ENCODE assay signal across 9 mouse cellular contexts in the genomic region with DNA sequence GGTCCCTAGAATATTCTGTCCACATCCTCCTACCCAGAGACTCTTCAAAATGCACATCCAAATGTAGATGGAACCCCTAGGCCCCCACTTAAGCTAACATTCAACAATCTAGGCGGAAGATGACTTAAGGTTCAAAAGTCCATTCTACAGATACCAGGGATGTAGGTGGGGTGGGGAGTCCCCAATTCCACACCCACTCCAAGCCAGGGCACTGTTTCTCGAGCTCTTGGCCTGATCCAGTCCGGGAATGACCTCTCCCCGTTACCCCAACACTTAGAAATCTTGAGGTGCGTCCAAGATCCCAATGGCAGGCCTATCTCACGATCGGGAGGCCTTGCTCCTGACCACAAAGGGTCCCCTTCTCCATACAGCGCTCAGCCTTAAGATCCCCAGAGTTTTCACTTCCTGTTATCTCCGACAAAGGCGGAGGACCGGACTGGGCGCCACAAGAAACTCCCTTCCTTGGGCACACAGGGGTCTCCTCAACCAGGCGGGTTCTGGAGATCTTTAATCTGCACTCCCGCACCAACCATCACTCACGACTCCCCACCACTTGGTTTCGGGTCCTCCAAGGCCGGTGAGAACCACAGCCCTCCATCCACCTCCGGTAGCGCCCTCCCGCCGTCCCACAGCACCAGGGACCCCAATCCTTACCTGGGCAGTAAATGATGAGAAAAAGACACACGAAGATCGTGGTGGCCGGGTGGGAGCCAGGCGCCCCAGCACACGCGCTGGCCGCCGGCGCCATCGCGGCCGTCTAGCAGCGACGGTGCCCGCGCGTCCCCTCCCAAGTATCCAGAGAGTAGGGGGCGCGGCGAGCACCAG. TPM values are rescaled to one million over a fixed set of nuclear protein-coding genes. Genes with fewer than 3 reads are reported as not detected.
DNase-seq lines count a peak whose midpoint lies in the region; ATAC-seq lines count a peak whose summit lies in the region.
"Had no signal": no experiment of that assay in that cellular context is flagged by ENCODE, and none has a peak within 500 bp of the region (broad histone marks: within the 10 kb centered on the region; RNA-seq: fewer than 3 reads in every experiment).

No protein-coding gene starts in this region.

- peaks cover 22% of the 10 kb centered on the region for H3K27me3 ChIP-seq in heart, embryonic 15.5 days
- H3K27me3 ChIP-seq in intestine, embryonic 15.5 days (replicated peaks), result peaks cover 8% of the 10 kb centered on the region
- peaks cover 20% of the 10 kb centered on the region for H3K27me3 ChIP-seq in midbrain, embryonic 15.5 days (replicated peaks)

- no peaks in the 10 kb centered on the region for H3K36me3 ChIP-seq in heart, embryonic 15.5 days
- H3K36me3 ChIP-seq in intestine, embryonic 15.5 days, result no peaks in the 10 kb centered on the region
- no peaks in the 10 kb centered on the region for H3K36me3 ChIP-seq in midbrain, embryonic 15.5 days (replicated peaks)

- peak overlapping the region; percentile 80 for H3K4me2 ChIP-seq in heart, embryonic 15.5 days
- peak overlapping the region; percentile 59 for H3K4me2 ChIP-seq in intestine, embryonic 15.5 days (replicated peaks)
- peak overlapping the region; percentile 51 for H3K4me2 ChIP-seq in midbrain, embryonic 15.5 days

- WGBS in heart, embryonic 15.5 days, result 8% methylated on average over 41 of the region's 41 CpGs
- WGBS in intestine, embryonic 15.5 days, result 3% methylated on average over 41 of the region's 41 CpGs
- WGBS in midbrain, embryonic 15.5 days, result 4% methylated on average over 41 of the region's 41 CpGs

- peak overlapping the region; percentile 49 for H3K4me3 ChIP-seq in heart, embryonic 15.5 days
- peak overlapping the region; percentile 56 for H3K4me3 ChIP-seq in intestine, embryonic 15.5 days (replicated peaks)
- peak overlapping the region; percentile 34 for H3K4me3 ChIP-seq in midbrain, embryonic 15.5 days

- H3K9ac ChIP-seq in heart, embryonic 15.5 days, result peak overlapping the region; percentile 49
- peak overlapping the region; percentile 60 for H3K9ac ChIP-seq in intestine, embryonic 15.5 days
- H3K9ac ChIP-seq in midbrain, embryonic 15.5 days, result no peak overlapping the region; the same call in 1 of the 2 replicates

- DNase-seq in heart, adult 18-20 months, result no peak
- peak; percentile 16 for DNase-seq in embryo, embryonic 11 days
- no peak for DNase-seq in right cerebral cortex, adult 18-20 months
- no peak for DNase-seq in cerebellum, adult 11-12 months
- DNase-seq in right cerebral cortex, postnatal 36 days (ENCODE audit: low spot score in 2 of 2), result no peak

- 0 out of 2 replicates have a peak, but pooled peaks have one; percentile 21 for ATAC-seq in heart, embryonic 15.5 days (replicated peaks; ENCODE audit: insufficient number of reproducible peaks, insufficient read depth, low FRiP score, low read depth)
- peak; percentile 56 for ATAC-seq in intestine, embryonic 15.5 days
- ATAC-seq in midbrain, embryonic 15.5 days (replicated peaks), result no peak

- no peak overlapping the region for H3K27ac ChIP-seq in heart, embryonic 15.5 days
- peak overlapping the region; percentile 87 for H3K27ac ChIP-seq in intestine, embryonic 15.5 days
- no peak overlapping the region for H3K27ac ChIP-seq in midbrain, embryonic 15.5 days

- H3K4me1 ChIP-seq in heart, embryonic 15.5 days (replicated peaks), result peaks cover 15% of the 10 kb centered on the region
- peaks cover 10% of the 10 kb centered on the region; the same call in 1 of the 2 replicates for H3K4me1 ChIP-seq in intestine, embryonic 15.5 days (replicated peaks)
- peaks cover 9% of the 10 kb centered on the region for H3K4me1 ChIP-seq in midbrain, embryonic 15.5 days

- H3K9me3 ChIP-seq in heart, embryonic 15.5 days (replicated peaks), result no peaks in the 10 kb centered on the region
- no peaks in the 10 kb centered on the region for H3K9me3 ChIP-seq in intestine, embryonic 15.5 days
- H3K9me3 ChIP-seq in midbrain, embryonic 15.5 days, result no peaks in the 10 kb centered on the region

RNA-seq across cellular contexts. Expression of a gene that starts 0.6 kb away (rescaled TPM):
- 7.0 and 18.9 TPM in 2 replicates for polyA plus RNA-seq in heart, embryonic 15.5 days (2015; fragmentation: Nextera tagmentation; extraction: Ambion mirVana)
- 1 to 10 TPM; 4.2 to 5.2 TPM for total RNA-seq in heart, adult 18-20 months (2021)
- polyA plus RNA-seq in intestine, embryonic 15.5 days (2015; fragmentation: Nextera tagmentation; extraction: Ambion mirVana), result 146 and 163 TPM in 2 replicates
- 21.7 and 24.3 TPM in 2 replicates for polyA plus RNA-seq in midbrain, embryonic 15.5 days (2015; fragmentation: Nextera tagmentation; extraction: Ambion mirVana)
- total RNA-seq: MEL had no signal

RNA-seq across cellular contexts. Expression of a gene that starts 1.0 kb away (rescaled TPM):
- polyA plus RNA-seq in heart, embryonic 15.5 days (2015; fragmentation: Nextera tagmentation; extraction: Ambion mirVana), result 0.54 and 0.86 TPM in 2 replicates
- total RNA-seq in heart, adult 18-20 months (2021), result not detected
- 10.1 and 11.4 TPM in 2 replicates for polyA plus RNA-seq in intestine, embryonic 15.5 days (2015; fragmentation: Nextera tagmentation; extraction: Ambion mirVana)
- 0.23 and 0.68 TPM in 2 replicates for polyA plus RNA-seq in midbrain, embryonic 15.5 days (2015; fragmentation: Nextera tagmentation; extraction: Ambion mirVana)
- total RNA-seq: MEL had no signal

RNA-seq across cellular contexts. Expression of a gene that starts 16.0 kb away (rescaled TPM):
- 13.1 and 16.2 TPM in 2 replicates for polyA plus RNA-seq in heart, embryonic 15.5 days (2015; fragmentation: Nextera tagmentation; extraction: Ambion mirVana)
- total RNA-seq in heart, adult 18-20 months (2021), result 100 to 1,000 TPM in 1 of 2 experiments, 10 to 100 TPM in 1; 99.4 to 112 TPM
- polyA plus RNA-seq in intestine, embryonic 15.5 days (2015; fragmentation: Nextera tagmentation; extraction: Ambion mirVana), result 17.5 and 18.1 TPM in 2 replicates
- polyA plus RNA-seq in midbrain, embryonic 15.5 days (2015; fragmentation: Nextera tagmentation; extraction: Ambion mirVana), result 32.3 and 32.6 TPM in 2 replicates

RNA-seq across cellular contexts. Expression of a gene that starts 28.8 kb away (rescaled TPM):
- not detected in 2 replicates for polyA plus RNA-seq in heart, embryonic 15.5 days (2015; fragmentation: Nextera tagmentation; extraction: Ambion mirVana)
- total RNA-seq in heart, adult 18-20 months (2021), result 10 to 100 TPM; 12.3 to 17.5 TPM
- polyA plus RNA-seq in intestine, embryonic 15.5 days (2015; fragmentation: Nextera tagmentation; extraction: Ambion mirVana), result 0.41 TPM in 1 of 2 replicates, not detected in the other
- polyA plus RNA-seq in midbrain, embryonic 15.5 days (2015; fragmentation: Nextera tagmentation; extraction: Ambion mirVana), result not detected in 2 replicates
- total RNA-seq: MEL had no signal

RNA-seq across cellular contexts. Expression of a gene that starts 48.2 kb away (rescaled TPM):
- not detected in 2 replicates for polyA plus RNA-seq in heart, embryonic 15.5 days (2015; fragmentation: Nextera tagmentation; extraction: Ambion mirVana)
- total RNA-seq in heart, adult 18-20 months (2021), result 1 to 10 TPM; 5.6 to 7.0 TPM
- not detected in 2 replicates for polyA plus RNA-seq in intestine, embryonic 15.5 days (2015; fragmentation: Nextera tagmentation; extraction: Ambion mirVana)
- polyA plus RNA-seq in midbrain, embryonic 15.5 days (2015; fragmentation: Nextera tagmentation; extraction: Ambion mirVana), result 0.49 TPM in 1 of 2 replicates, not detected in the other
- total RNA-seq: MEL had no signal
